Mouse (Mus musculus): ENCODE measurements around the gene Olfr1151.

Olfr1151 gene

GRCm38 (mm10) chr2:87855562-87855961 is at the start of gene Olfr1151:
Gene Olfr1151, plus strand, starts transcription at chr2:87855862.
- no peak for DNase-seq (ENCODE audit: low spot score)

GRCm38 (mm10) chr2:87809522-87809921 is 46.1 kb upstream of the Olfr1151 start, which contains the start of gene Olfr1145:
Gene Olfr1145, plus strand, starts transcription at chr2:87809822.
- no peak for DNase-seq (ENCODE audit: low spot score)

GRCm38 (mm10) chr2:87830233-87830632 is 25.4 kb upstream of the Olfr1151 start, which contains the start of gene Olfr1148:
Gene Olfr1148, plus strand, starts transcription at chr2:87830533.
- DNase-seq (ENCODE audit: low spot score) = no peak

- DNase-seq (ENCODE audit: low spot score) = no peak
These were observed 12.0 kb upstream of the Olfr1151 start, which contains the start of gene Olfr1150-ps1 for GRCm38 (mm10) chr2:87843693-87844092. Gene Olfr1150-ps1, plus strand, starts transcription at chr2:87843993.

- no peak for DNase-seq (ENCODE audit: low spot score)
These were observed 10.5 kb downstream of the Olfr1151 start, which contains the start of gene Olfr1152 for GRCm38 (mm10) chr2:87866192-87866591. Gene Olfr1152, plus strand, starts transcription at chr2:87866492.

GRCm38 (mm10) chr2:87894662-87895061 is 39.0 kb downstream of the Olfr1151 start, which contains the start of gene Olfr1153:
Gene Olfr1153, plus strand, starts transcription at chr2:87894962.
- no peak for DNase-seq (ENCODE audit: low spot score)

GRCm38 (mm10) chr2:87905066-87905465 is 49.4 kb downstream of the Olfr1151 start, which contains the start of gene Olfr1154:
Gene Olfr1154, minus strand, starts transcription at chr2:87905166.
- no peak for DNase-seq (ENCODE audit: low spot score)

All from T-cell, adult 2 months (primary cell).